ENCODE assay signal across 23 mouse cellular contexts in genomic region chr19:38373371-38373770, GRCm38 (mm10). TPM values are rescaled to one million over a fixed set of nuclear protein-coding genes. Genes with fewer than 3 reads are reported as not detected.
A peak's percentile ranks its signal among the peaks of the same experiment; 100 is the strongest.
DNase-seq lines count a peak whose midpoint lies in the region; ATAC-seq and TF ChIP-seq lines count a peak whose summit lies in the region.
"Had no signal": no experiment of that assay in that cellular context is flagged by ENCODE, and none has a peak within 500 bp of the region (broad histone marks: within the 10 kb centered on the region; RNA-seq: fewer than 3 reads in every experiment).

No protein-coding gene starts in this region.

- no peak for TF ChIP-seq CTCF in midbrain, postnatal 0 days (IDR thresholded peaks at IDR 0.05)

- ATAC-seq in forebrain, embryonic 14.5 days = 0 out of 2 replicates have a peak, but pooled peaks have one; percentile 46
- ATAC-seq in forebrain, embryonic 12.5 days (ENCODE audit: low FRiP score) = no peak
- no peak for ATAC-seq in kidney, embryonic 14.5 days (ENCODE audit: low FRiP score, low TSS enrichment)
- ATAC-seq in midbrain, postnatal 0 days (ENCODE audit: low FRiP score) = no peak
- no peak for ATAC-seq in midbrain, embryonic 14.5 days (ENCODE audit: low FRiP score, low TSS enrichment)
- ATAC-seq: activated CD4-positive, CD25-positive, alpha-beta regulatory T cell, adult 4 months; CD4-positive, CD25-positive, alpha-beta regulatory T cell, adult 4 months; inflammation-experienced regulatory T-cells, adult 6 months had no signal

- no peak overlapping the region for H3K4me2 ChIP-seq in forebrain, embryonic 14.5 days (ENCODE audit: low read length)
- H3K4me2 ChIP-seq in forebrain, embryonic 12.5 days = no peak overlapping the region
- H3K4me2 ChIP-seq in kidney, embryonic 14.5 days (replicated peaks; ENCODE audit: low read depth, low read length) = no peak overlapping the region
- no peak overlapping the region for H3K4me2 ChIP-seq in midbrain, postnatal 0 days (ENCODE audit: low read depth, low read length, poor library complexity, severe bottlenecking)
- H3K4me2 ChIP-seq in midbrain, embryonic 14.5 days (ENCODE audit: low read length) = no peak overlapping the region
- H3K4me2 ChIP-seq: embryonic facial prominence, embryonic 13.5 days; heart, embryonic 11.5 days; limb, embryonic 12.5 days; liver, embryonic 15.5 days; stomach, embryonic 15.5 days had no signal

- H3K9me3 ChIP-seq in forebrain, embryonic 14.5 days (replicated peaks; ENCODE audit: control insufficient read depth, low read length) = no peaks in the 10 kb centered on the region
- no peaks in the 10 kb centered on the region for H3K9me3 ChIP-seq in forebrain, embryonic 12.5 days
- H3K9me3 ChIP-seq in kidney, embryonic 14.5 days (ENCODE audit: control insufficient read depth, low read length) = peaks cover 3% of the 10 kb centered on the region; the same call in 1 of the 2 replicates
- H3K9me3 ChIP-seq in midbrain, postnatal 0 days (ENCODE audit: low read length) = no peaks in the 10 kb centered on the region
- no peaks in the 10 kb centered on the region for H3K9me3 ChIP-seq in midbrain, embryonic 14.5 days (ENCODE audit: control insufficient read depth, low read length)
- H3K9me3 ChIP-seq: embryonic facial prominence, embryonic 13.5 days; limb, embryonic 12.5 days; liver, embryonic 15.5 days; stomach, embryonic 15.5 days had no signal

- no peak for DNase-seq in forebrain, embryonic 14.5 days (ENCODE audit: low spot score)
- DNase-seq in kidney, postnatal 4 days = no peak
- peak; percentile 4 for DNase-seq in midbrain, postnatal 0 days (ENCODE audit: low spot score)
- no peak for DNase-seq in midbrain, embryonic 14.5 days
- peak; percentile 34 for DNase-seq in retina, postnatal 1 day
- no peak for DNase-seq in urinary bladder, adult 2 months (ENCODE audit: low spot score)
- DNase-seq: adrenal gland, postnatal 10 days; cerebellum, adult 9-10 months; gastrocnemius, adult 2 months; heart, postnatal 10 days; lung, postnatal 10 days; right cerebral cortex, postnatal 25 days had no signal

- H3K27me3 ChIP-seq in forebrain, embryonic 14.5 days (replicated peaks; ENCODE audit: control insufficient read depth, insufficient read depth, low read length) = 0 out of 2 replicates have a peak, but pooled peaks cover 3% of the 10 kb centered on the region
- peaks cover 11% of the 10 kb centered on the region for H3K27me3 ChIP-seq in forebrain, embryonic 12.5 days
- H3K27me3 ChIP-seq in kidney, embryonic 14.5 days (ENCODE audit: control insufficient read depth, insufficient read depth, low read length) = peaks cover 10% of the 10 kb centered on the region; the same call in 1 of the 2 replicates
- H3K27me3 ChIP-seq in midbrain, postnatal 0 days (ENCODE audit: insufficient read depth, low read length) = no peaks in the 10 kb centered on the region
- H3K27me3 ChIP-seq in midbrain, embryonic 14.5 days (ENCODE audit: control insufficient read depth, insufficient read depth, low read length) = peaks cover 3% of the 10 kb centered on the region; the same call in 1 of the 2 replicates
- H3K27me3 ChIP-seq: Patski; stomach, embryonic 15.5 days had no signal

- no peak overlapping the region for H3K4me3 ChIP-seq in forebrain, embryonic 14.5 days (ENCODE audit: low read depth, low read length)
- no peak overlapping the region for H3K4me3 ChIP-seq in forebrain, embryonic 12.5 days (replicated peaks)
- H3K4me3 ChIP-seq in kidney, embryonic 14.5 days (ENCODE audit: low read length) = no peak overlapping the region
- no peak overlapping the region for H3K4me3 ChIP-seq in midbrain, postnatal 0 days (ENCODE audit: low read depth, low read length)
- no peak overlapping the region for H3K4me3 ChIP-seq in midbrain, embryonic 14.5 days (replicated peaks; ENCODE audit: low read depth, low read length)
- H3K4me3 ChIP-seq: embryonic facial prominence, embryonic 13.5 days; gastrocnemius, adult 2 months; limb, embryonic 12.5 days; liver, embryonic 15.5 days; stomach, embryonic 15.5 days had no signal

- no peaks in the 10 kb centered on the region for H3K4me1 ChIP-seq in forebrain, embryonic 14.5 days (ENCODE audit: control insufficient read depth, insufficient read depth, low read length)
- H3K4me1 ChIP-seq in forebrain, embryonic 12.5 days = no peaks in the 10 kb centered on the region
- H3K4me1 ChIP-seq in kidney, embryonic 14.5 days (ENCODE audit: control insufficient read depth, insufficient read depth, low read length) = peaks cover 14% of the 10 kb centered on the region
- H3K4me1 ChIP-seq in midbrain, postnatal 0 days (ENCODE audit: insufficient read depth, low read length) = no peaks in the 10 kb centered on the region
- no peaks in the 10 kb centered on the region for H3K4me1 ChIP-seq in midbrain, embryonic 14.5 days (ENCODE audit: control insufficient read depth, insufficient read depth, low read length)
- H3K4me1 ChIP-seq: limb, embryonic 12.5 days had no signal

- H3K27ac ChIP-seq in forebrain, embryonic 14.5 days (ENCODE audit: low read depth, low read length) = no peak overlapping the region
- no peak overlapping the region for H3K27ac ChIP-seq in forebrain, embryonic 12.5 days
- peak overlapping the region; percentile 62; the same call in 1 of the 2 replicates for H3K27ac ChIP-seq in kidney, embryonic 14.5 days (ENCODE audit: low read depth, low read length)
- H3K27ac ChIP-seq in midbrain, postnatal 0 days (ENCODE audit: low read depth, low read length) = no peak overlapping the region
- H3K27ac ChIP-seq in midbrain, embryonic 14.5 days (replicated peaks; ENCODE audit: low read depth, low read length) = no peak overlapping the region
- H3K27ac ChIP-seq: embryonic facial prominence, embryonic 13.5 days; gastrocnemius, adult 2 months; limb, embryonic 12.5 days; liver, embryonic 15.5 days; stomach, embryonic 15.5 days had no signal

- H3K36me3 ChIP-seq in forebrain, embryonic 14.5 days (ENCODE audit: control insufficient read depth, insufficient read depth, low read length) = no peaks in the 10 kb centered on the region
- no peaks in the 10 kb centered on the region for H3K36me3 ChIP-seq in forebrain, embryonic 12.5 days (replicated peaks)
- H3K36me3 ChIP-seq in kidney, embryonic 14.5 days (ENCODE audit: control insufficient read depth, insufficient read depth, low read length) = no peaks in the 10 kb centered on the region
- no peaks in the 10 kb centered on the region for H3K36me3 ChIP-seq in midbrain, postnatal 0 days (ENCODE audit: insufficient read depth, low read length)
- no peaks in the 10 kb centered on the region for H3K36me3 ChIP-seq in midbrain, embryonic 14.5 days (ENCODE audit: control insufficient read depth, insufficient read depth, low read length)
- H3K36me3 ChIP-seq: embryonic facial prominence, embryonic 13.5 days; limb, embryonic 12.5 days; liver, embryonic 15.5 days; stomach, embryonic 15.5 days had no signal

- no peak overlapping the region for H3K9ac ChIP-seq in forebrain, embryonic 14.5 days (ENCODE audit: low read length)
- H3K9ac ChIP-seq in forebrain, embryonic 12.5 days = no peak overlapping the region
- no peak overlapping the region for H3K9ac ChIP-seq in kidney, embryonic 14.5 days (ENCODE audit: low read depth, low read length)
- H3K9ac ChIP-seq in midbrain, postnatal 0 days (replicated peaks; ENCODE audit: low read length, poor library complexity, severe bottlenecking) = no peak overlapping the region
- H3K9ac ChIP-seq in midbrain, embryonic 14.5 days (replicated peaks; ENCODE audit: low read length) = no peak overlapping the region
- H3K9ac ChIP-seq: embryonic facial prominence, embryonic 13.5 days; limb, embryonic 12.5 days; liver, embryonic 15.5 days; stomach, embryonic 15.5 days had no signal

- 49% methylated on average over 2 of the region's 2 CpGs for WGBS in forebrain, embryonic 14.5 days
- 55% methylated on average over 2 of the region's 2 CpGs for WGBS in forebrain, embryonic 12.5 days
- WGBS in kidney, embryonic 14.5 days = 16% methylated on average over 2 of the region's 2 CpGs
- 45% methylated on average over 2 of the region's 2 CpGs for WGBS in midbrain, postnatal 0 days
- 46% methylated on average over 2 of the region's 2 CpGs for WGBS in midbrain, embryonic 14.5 days

RNA-seq across cellular contexts. Expression of gene Slc35g1, which starts 22.4 kb away (rescaled TPM):
- polyA plus RNA-seq in forebrain, embryonic 14.5 days (2014; fragmentation: Nextera tagmentation; extraction: Ambion mirVana) = 1.1 and 1.4 TPM in 2 replicates
- 4.7 and 5.1 TPM in 2 replicates for polyA plus RNA-seq in forebrain, embryonic 12.5 days (2016; fragmentation: Nextera tagmentation; extraction: Ambion mirVana)
- polyA plus RNA-seq in kidney, embryonic 14.5 days (2014; fragmentation: Nextera tagmentation; extraction: Ambion mirVana) = 5.2 and 7.1 TPM in 2 replicates
- total RNA-seq in midbrain, postnatal 0 days (2014; rRNA removed) = 2.5 and 3.4 TPM in 2 replicates
- 0.93 and 1.4 TPM in 2 replicates for polyA plus RNA-seq in midbrain, postnatal 0 days (2015; fragmentation: Nextera tagmentation; extraction: Ambion mirVana)
- 0.86 and 1.5 TPM in 2 replicates for polyA plus RNA-seq in midbrain, embryonic 14.5 days (2014; fragmentation: Nextera tagmentation; extraction: Ambion mirVana)
- 36.8 and 60.7 TPM in 2 replicates for polyA plus RNA-seq in urinary bladder, adult 2 months (2012; rRNA removed)

Comparison
In these comparisons a context has a peak if more than half of its experiments do, and no peak if none do; other contexts are left out.
1. DNase-seq: peak in midbrain, postnatal 0 days (single experiment) and retina, postnatal 1 day (single experiment); none in forebrain, embryonic 14.5 days (single experiment), kidney, postnatal 4 days (0 of 2), midbrain, embryonic 14.5 days (single experiment) and urinary bladder, adult 2 months (single experiment).